Mouse (Mus musculus) retina, adult 2 months (tissue): ENCODE results near the gene Wnt9b.
A peak's percentile ranks its signal among the peaks of the same experiment; 100 is the strongest.

Experiments
- DNase-seq: peaks from one replicate; pipeline ENCODE4 v3.0.0-alpha.2; 2012; ENCODE audit warnings: low read depth, low spot score

Gene Wnt9b

GRCm38 (mm10) chr11:103732306-103732705 is 17.3 kb downstream of the Wnt9b start:
- DNase-seq, result peak; percentile 30

- no peak for DNase-seq
These were observed 18.0 kb downstream of the Wnt9b start for GRCm38 (mm10) chr11:103731594-103731993.

GRCm38 (mm10) chr11:103729282-103729985 is 20.2 kb downstream of the Wnt9b start:
- DNase-seq, result no peak

- no peak for DNase-seq
These were observed 25.3 kb downstream of the Wnt9b start for GRCm38 (mm10) chr11:103724331-103724771.

- DNase-seq, result no peak
These were observed 27.6 kb downstream of the Wnt9b start for GRCm38 (mm10) chr11:103722040-103722481.

GRCm38 (mm10) chr11:103721468-103722039 is 28.1 kb downstream of the Wnt9b start:
- no peak for DNase-seq

- DNase-seq, result no peak
These were observed 30.2 kb downstream of the Wnt9b start for GRCm38 (mm10) chr11:103719436-103719835.

GRCm38 (mm10) chr11:103716971-103717370 is 32.6 kb downstream of the Wnt9b start:
- DNase-seq, result no peak

GRCm38 (mm10) chr11:103714074-103714473 is 35.5 kb downstream of the Wnt9b start:
- no peak for DNase-seq

GRCm38 (mm10) chr11:103711851-103712587 is 37.6 kb downstream of the Wnt9b start:
- DNase-seq, result no peak

GRCm38 (mm10) chr11:103709982-103710381 is 39.6 kb downstream of the Wnt9b start:
- no peak for DNase-seq

GRCm38 (mm10) chr11:103707005-103707404 is 42.6 kb downstream of the Wnt9b start:
- no peak for DNase-seq

GRCm38 (mm10) chr11:103698226-103698625 is 51.4 kb downstream of the Wnt9b start:
- no peak for DNase-seq

GRCm38 (mm10) chr11:103697565-103698176 is 52.0 kb downstream of the Wnt9b start, which contains the start of gene Gosr2:
TSS of gene Gosr2 (minus strand) at chr11:103697898.
- DNase-seq, result peak; percentile 77

- DNase-seq, result no peak
These were observed 52.6 kb downstream of the Wnt9b start for GRCm38 (mm10) chr11:103696851-103697564.

GRCm38 (mm10) chr11:103693241-103693640 is 56.4 kb downstream of the Wnt9b start:
- DNase-seq, result no peak

GRCm38 (mm10) chr11:103691036-103691435 is 58.6 kb downstream of the Wnt9b start:
- no peak for DNase-seq

GRCm38 (mm10) chr11:103688980-103689378 is 60.6 kb downstream of the Wnt9b start:
- no peak for DNase-seq

- no peak for DNase-seq
These were observed 61.2 kb downstream of the Wnt9b start for GRCm38 (mm10) chr11:103688271-103688979.

- no peak for DNase-seq
These were observed 62.9 kb downstream of the Wnt9b start for GRCm38 (mm10) chr11:103686706-103687105.

GRCm38 (mm10) chr11:103685261-103685736 is 64.3 kb downstream of the Wnt9b start:
- DNase-seq, result no peak
